Mouse (Mus musculus) left cerebral cortex, postnatal 36 days (tissue): ENCODE results near the gene Rnf43. TPM values are rescaled to one million over a fixed set of nuclear protein-coding genes. Genes with fewer than 3 reads are reported as not detected.

ENCODE experiments used
- DNase-seq, 2 experiments: peaks; one replicate each; pipeline ENCODE4 v3.0.0; 2021 to 2022; ENCODE audit warnings: low spot score in 2 of 2, mixed read lengths in 1 of 2
- intact Hi-C: fragments of 180-260 bp; cut with DNase I; formaldehyde crosslinking; loops from one replicate; pipeline ENCODE4 v1.15.1; 2025
- total RNA-seq, 2 experiments: library from RNA; stranded (reverse); gene quantifications; 2 replicates each; pipeline ENCODE4 v1.2.3; 2021

The Rnf43 gene
- total RNA-seq, 2 experiments from 2014 or later = 2.8 to 2.9 TPM

- intact Hi-C loops = no loop called here
- no peak for DNase-seq
Measured at GRCm38 (mm10) chr11:87730652-87731310, 68.3 kb downstream of the Rnf43 start.

GRCm38 (mm10) chr11:87734346-87734745 lies 71.8 kb downstream of the Rnf43 start:
- no peak for DNase-seq
- intact Hi-C loops = no loop called here

GRCm38 (mm10) chr11:87735691-87736090 lies 73.2 kb downstream of the Rnf43 start:
- DNase-seq = no peak
- intact Hi-C loops = loop anchor here (2.0 kb wide), 2 partner anchors 29 to 73 kb away; partner anchors contain the start of gene Rnf43

- DNase-seq = peak; percentile 50
- intact Hi-C loops = loop anchor here (2.0 kb wide), 2 partner anchors 28 to 74 kb away; partner anchors contain the start of gene Rnf43
Measured at GRCm38 (mm10) chr11:87736647-87737134, 74.2 kb downstream of the Rnf43 start.

GRCm38 (mm10) chr11:87737175-87737740 lies 74.7 kb downstream of the Rnf43 start, which contains the start of gene Supt4a:
Supt4a (plus strand) TSS chr11:87737552.
- intact Hi-C loops = loop anchor here (2.0 kb wide), 2 partner anchors 28 to 74 kb away; partner anchors contain the start of gene Rnf43
- DNase-seq = peak; percentile 91 to 95

- DNase-seq = no peak
- intact Hi-C loops = no loop called here
Measured at GRCm38 (mm10) chr11:87743691-87744090, 81.2 kb downstream of the Rnf43 start.

GRCm38 (mm10) chr11:87744964-87745363 lies 82.4 kb downstream of the Rnf43 start:
- intact Hi-C loops = no loop called here
- DNase-seq = no peak

GRCm38 (mm10) chr11:87745632-87746555 lies 83.4 kb downstream of the Rnf43 start:
- no peak for DNase-seq
- intact Hi-C loops = no loop called here

GRCm38 (mm10) chr11:87747312-87747711 lies 84.8 kb downstream of the Rnf43 start:
- intact Hi-C loops = no loop called here
- no peak for DNase-seq

GRCm38 (mm10) chr11:87747716-87748115 lies 85.2 kb downstream of the Rnf43 start:
- no peak for DNase-seq
- intact Hi-C loops = no loop called here

GRCm38 (mm10) chr11:87748132-87749119 lies 85.9 kb downstream of the Rnf43 start:
- DNase-seq = no peak
- intact Hi-C loops = no loop called here

GRCm38 (mm10) chr11:87749192-87750042 lies 86.9 kb downstream of the Rnf43 start:
- intact Hi-C loops = no loop called here
- DNase-seq = peak in 1 of 2 experiments; percentile 35

GRCm38 (mm10) chr11:87750043-87750421 lies 87.5 kb downstream of the Rnf43 start:
- intact Hi-C loops = no loop called here
- DNase-seq = no peak

- DNase-seq = no peak
- intact Hi-C loops = no loop called here
Measured at GRCm38 (mm10) chr11:87750521-87750920, 88.0 kb downstream of the Rnf43 start.

- intact Hi-C loops = no loop called here
- DNase-seq = no peak
Measured at GRCm38 (mm10) chr11:87751031-87751430, 88.5 kb downstream of the Rnf43 start.

GRCm38 (mm10) chr11:87751491-87751966 lies 89.0 kb downstream of the Rnf43 start:
- DNase-seq = no peak

GRCm38 (mm10) chr11:87752307-87752706 lies 89.8 kb downstream of the Rnf43 start:
- no peak for DNase-seq
- intact Hi-C loops = no loop called here

More at GRCm38 (mm10) chr11:87751491-87751966, 89.0 kb downstream of the Rnf43 start:
- intact Hi-C loops = no loop called here

- intact Hi-C loops = no loop called here
- DNase-seq = no peak
Measured at GRCm38 (mm10) chr11:87753255-87753654, 90.7 kb downstream of the Rnf43 start.
